8 mouse cellular contexts compared by ENCODE assay signal in the genomic region with DNA sequence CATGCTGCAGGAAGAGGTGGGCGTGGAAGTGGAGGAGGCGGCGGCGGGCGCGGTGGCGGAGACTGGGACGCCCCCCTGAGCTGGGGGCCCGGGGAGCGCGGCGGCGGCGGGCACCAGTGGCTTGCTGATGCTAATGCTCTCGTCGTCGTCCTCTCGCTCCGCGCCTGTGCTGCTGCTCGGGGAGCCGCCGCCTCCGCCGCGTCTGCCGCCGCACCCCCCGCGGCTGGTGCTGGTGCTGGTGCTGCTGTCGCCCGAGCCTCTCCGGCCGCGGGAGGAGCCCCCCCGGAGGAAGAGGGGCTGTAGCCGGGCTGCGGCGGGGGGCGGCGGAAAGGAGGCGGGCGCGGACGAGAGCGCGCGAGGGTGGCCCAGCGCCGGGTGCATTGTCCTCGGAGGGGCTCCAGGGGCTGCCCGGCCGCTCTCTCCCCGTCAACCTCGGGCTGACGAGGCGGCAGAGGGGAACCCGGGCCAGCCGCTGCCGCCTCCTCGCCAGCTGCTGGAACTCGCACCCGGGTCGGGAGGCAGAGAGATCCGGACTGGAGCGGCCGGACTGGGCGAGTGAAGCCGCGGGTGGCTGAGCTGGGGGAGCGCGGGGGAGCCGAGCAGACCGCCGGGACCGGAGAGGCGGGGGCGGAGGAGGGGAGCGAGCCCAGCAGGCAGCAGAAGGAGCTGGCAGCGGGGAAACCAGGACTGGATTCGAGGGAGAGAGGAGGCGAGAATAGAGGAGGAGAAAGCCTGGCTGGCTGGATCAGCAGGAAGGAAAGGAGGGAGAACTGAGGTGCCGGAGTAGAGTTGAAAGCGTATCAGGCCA. TPM values are rescaled to one million over a fixed set of nuclear protein-coding genes. Genes with fewer than 3 reads are reported as not detected.
DNase-seq lines count a peak whose midpoint lies in the region; ATAC-seq and TF ChIP-seq lines count a peak whose summit lies in the region.

A gene (minus strand): TSS at position 434 of the 808 bp plus-strand sequence.

- 0 out of 2 replicates have a peak within 1 kb of the TSS, but pooled peaks have one; percentile 24 for H3K27ac ChIP-seq in kidney, embryonic 14.5 days (ENCODE audit: low read depth, low read length)
- no peak within 1 kb of the TSS for H3K27ac ChIP-seq in kidney, postnatal 0 days
- H3K27ac ChIP-seq in liver, embryonic 11.5 days (ENCODE audit: low read depth, low read length), result no peak within 1 kb of the TSS

- peaks cover 17% of the 10 kb centered on the region for H3K27me3 ChIP-seq in kidney, embryonic 14.5 days (ENCODE audit: control insufficient read depth, insufficient read depth, low read length)
- H3K27me3 ChIP-seq in kidney, postnatal 0 days (ENCODE audit: insufficient read depth, low read length), result peaks cover 19% of the 10 kb centered on the region
- peaks cover 45% of the 10 kb centered on the region for H3K27me3 ChIP-seq in liver, embryonic 11.5 days (replicated peaks; ENCODE audit: control insufficient read depth, insufficient read depth, low read length)

- ATAC-seq in kidney, embryonic 14.5 days (ENCODE audit: low FRiP score, low TSS enrichment), result peak; percentile 83
- peak; percentile 65 for ATAC-seq in kidney, postnatal 0 days (replicated peaks; ENCODE audit: low FRiP score, low read depth)
- ATAC-seq in liver, embryonic 11.5 days (replicated peaks; ENCODE audit: low FRiP score), result peak; percentile 30; the same call in 1 of the 2 replicates

- H3K4me3 ChIP-seq in kidney, embryonic 14.5 days (ENCODE audit: low read length), result peak within 1 kb of the TSS; percentile 66
- H3K4me3 ChIP-seq in kidney, postnatal 0 days (replicated peaks; ENCODE audit: low read depth, low read length), result peak within 1 kb of the TSS; percentile 67
- peak within 1 kb of the TSS; percentile 66 for H3K4me3 ChIP-seq in liver, embryonic 11.5 days (ENCODE audit: low read depth, low read length)

- TF ChIP-seq CTCF in kidney, postnatal 0 days (IDR thresholded peaks at IDR 0.05; ENCODE audit: low read depth), result no peak

- H3K9ac ChIP-seq in kidney, embryonic 14.5 days (ENCODE audit: low read depth, low read length), result peak within 1 kb of the TSS; percentile 55
- peak within 1 kb of the TSS; percentile 50 for H3K9ac ChIP-seq in kidney, postnatal 0 days (ENCODE audit: low read depth, low read length)
- peak within 1 kb of the TSS; percentile 40 for H3K9ac ChIP-seq in liver, embryonic 11.5 days (ENCODE audit: low read depth, low read length)

- under 1% methylated on average over 68 of the region's 84 CpGs for WGBS in kidney, embryonic 14.5 days
- 1% methylated on average over 51 of the region's 84 CpGs for WGBS in kidney, postnatal 0 days
- 1% methylated on average over 76 of the region's 84 CpGs for WGBS in liver, embryonic 11.5 days

- no peaks in the 10 kb centered on the region for H3K36me3 ChIP-seq in kidney, embryonic 14.5 days (ENCODE audit: control insufficient read depth, insufficient read depth, low read length)
- H3K36me3 ChIP-seq in kidney, postnatal 0 days (ENCODE audit: insufficient read depth, low read length), result no peaks in the 10 kb centered on the region
- no peaks in the 10 kb centered on the region for H3K36me3 ChIP-seq in liver, embryonic 11.5 days (ENCODE audit: control insufficient read depth, insufficient read depth, low read length)

- peaks cover 10% of the 10 kb centered on the region for H3K4me1 ChIP-seq in kidney, embryonic 14.5 days (ENCODE audit: control insufficient read depth, insufficient read depth, low read length)
- H3K4me1 ChIP-seq in kidney, postnatal 0 days (replicated peaks; ENCODE audit: insufficient read depth, low read length), result peaks cover 21% of the 10 kb centered on the region; the same call in 1 of the 2 replicates
- H3K4me1 ChIP-seq in liver, embryonic 11.5 days (replicated peaks; ENCODE audit: control insufficient read depth, insufficient read depth, low read length), result peaks cover 22% of the 10 kb centered on the region

- no peaks in the 10 kb centered on the region for H3K9me3 ChIP-seq in kidney, embryonic 14.5 days (ENCODE audit: control insufficient read depth, low read length)
- no peaks in the 10 kb centered on the region for H3K9me3 ChIP-seq in kidney, postnatal 0 days (replicated peaks; ENCODE audit: low read length)
- no peaks in the 10 kb centered on the region for H3K9me3 ChIP-seq in liver, embryonic 11.5 days (ENCODE audit: control insufficient read depth, low read length)

- DNase-seq in kidney, adult 9 months, result no peak
- peak; percentile 80 to 86 for DNase-seq in cerebellum, postnatal 14 days
- peak; percentile 68 to 86 for DNase-seq in frontal cortex, postnatal 25 days (ENCODE audit: low spot score in 2 of 2)
- DNase-seq in kidney, postnatal 0 days (ENCODE audit: low spot score), result peak; percentile 92
- peak; percentile 74 for DNase-seq in liver, embryonic 11.5 days (ENCODE audit: low spot score)
- peak; percentile 89 for DNase-seq in neural tube, embryonic 10.5 days (ENCODE audit: extremely low spot score, low spot score)
- peak; percentile 35 for DNase-seq in thymus, postnatal 0 days (ENCODE audit: low spot score)

- H3K4me2 ChIP-seq in kidney, embryonic 14.5 days (replicated peaks; ENCODE audit: low read depth, low read length), result peak within 1 kb of the TSS; percentile 99
- peak within 1 kb of the TSS; percentile 99 for H3K4me2 ChIP-seq in kidney, postnatal 0 days (ENCODE audit: low read length)
- peak within 1 kb of the TSS; percentile 96 for H3K4me2 ChIP-seq in liver, embryonic 11.5 days

RNA-seq across cellular contexts. Expression of the gene that starts here (rescaled TPM):
- polyA plus RNA-seq in kidney, embryonic 14.5 days (2014; fragmentation: Nextera tagmentation; extraction: Ambion mirVana), result 0.04 and 0.21 TPM in 2 replicates
- polyA plus RNA-seq in kidney, postnatal 0 days (2015; fragmentation: Nextera tagmentation; extraction: Ambion mirVana), result 0.12 and 0.13 TPM in 2 replicates
- polyA plus RNA-seq in liver, embryonic 11.5 days (2014; fragmentation: Nextera tagmentation; extraction: Ambion mirVana), result 0.07 TPM in 1 of 2 replicates, not detected in the other
- polyA plus RNA-seq in thymus, postnatal 0 days (2015; fragmentation: Nextera tagmentation; extraction: Ambion mirVana), result 0.31 and 0.42 TPM in 2 replicates

Comparison
In these comparisons a context has a peak if more than half of its experiments do, and no peak if none do; other contexts are left out.
1. Peak in ATAC-seq, H3K4me3 ChIP-seq, H3K27ac ChIP-seq, H3K9ac ChIP-seq and H3K4me2 ChIP-seq in kidney, embryonic 14.5 days; RNA of the gene not detected or under 1 TPM.
2. Peak in DNase-seq, ATAC-seq, H3K4me3 ChIP-seq, H3K9ac ChIP-seq and H3K4me2 ChIP-seq in kidney, postnatal 0 days; RNA of the gene not detected or under 1 TPM.
3. Peak in DNase-seq, ATAC-seq, H3K4me3 ChIP-seq, H3K9ac ChIP-seq and H3K4me2 ChIP-seq in liver, embryonic 11.5 days; RNA of the gene not detected or under 1 TPM.
4. Peak in DNase-seq in thymus, postnatal 0 days; RNA of the gene not detected or under 1 TPM.
5. ATAC-seq: peak in every context shown above with its lines; median percentile 83 in kidney, embryonic 14.5 days; 65 in kidney, postnatal 0 days; 30 in liver, embryonic 11.5 days.